Mouse (Mus musculus) mouse trophoblast stem cell (cell line): ENCODE results near the gene Pcnt.

Experiments used
- in situ Hi-C, 2 experiments: fragments of 300-500 bp; cut with MseI, MboI; formaldehyde crosslinking; loops; 2 replicates in 1 of 2; 3 replicates in 1 of 2; pipeline ENCODE4 v1.15.1; 2025

The Pcnt gene

DNA sequence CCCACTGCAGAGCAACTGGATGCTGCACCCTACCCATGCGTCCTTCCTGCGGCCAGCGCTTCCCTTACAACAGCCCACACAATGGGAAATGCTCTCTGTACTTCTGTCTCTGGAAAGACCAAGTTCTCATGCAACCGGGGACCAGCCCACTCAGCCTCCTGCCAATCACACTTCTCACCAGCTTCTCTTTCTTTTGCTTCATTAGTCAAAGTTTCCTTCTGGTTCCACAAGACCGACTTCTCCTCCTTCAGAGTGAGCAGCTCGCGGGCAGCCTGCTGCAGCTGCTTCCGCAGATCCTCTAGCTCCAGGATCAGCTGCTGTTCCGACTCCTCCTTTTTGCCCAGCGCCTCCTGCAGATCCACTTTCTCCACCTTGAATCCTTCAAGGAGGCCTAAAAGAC, 34.1 kb downstream of the Pcnt start:
- in situ Hi-C loops = no loop called here

DNA sequence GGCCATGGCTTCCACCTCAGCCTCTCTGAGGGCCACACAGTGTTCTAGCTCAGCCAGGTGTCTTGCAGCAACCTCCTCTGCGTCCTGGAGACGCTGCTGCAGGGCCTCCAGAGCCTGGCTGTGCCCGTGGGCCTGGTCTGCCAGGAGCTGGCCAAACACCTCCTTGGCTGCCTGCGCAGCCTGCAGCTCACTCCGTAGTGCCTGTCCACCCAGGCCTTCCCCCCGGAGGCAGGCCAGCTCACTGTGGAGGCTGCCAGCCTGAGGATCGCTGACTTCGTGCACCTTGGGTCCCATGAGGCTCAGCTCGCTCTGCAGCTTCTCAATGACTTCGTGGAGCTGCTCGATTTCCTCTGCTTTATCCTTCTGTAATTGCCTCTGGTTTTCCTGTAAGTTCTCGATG, 50.0 kb downstream of the Pcnt start:
- in situ Hi-C loops = no loop called here

DNA sequence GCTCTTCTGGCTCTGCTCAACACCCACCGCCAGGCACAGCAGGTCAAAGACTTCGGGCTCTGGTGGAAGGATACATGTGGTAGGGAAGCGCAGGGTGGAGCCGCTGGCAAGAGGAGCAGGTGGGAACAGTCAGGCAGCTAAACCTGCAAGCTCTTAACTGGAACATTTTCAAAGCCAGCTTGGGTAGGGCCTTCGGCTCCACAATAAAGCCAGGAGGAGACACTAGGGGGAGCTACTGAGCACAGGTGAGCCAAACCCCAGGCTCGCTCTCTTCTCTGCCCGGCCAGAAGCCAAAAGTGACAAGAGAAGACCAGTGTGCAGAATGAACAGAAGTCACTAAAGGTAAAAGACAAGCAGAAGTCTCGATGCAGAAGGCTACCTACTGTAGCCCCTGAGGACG, 50.8 kb downstream of the Pcnt start:
- in situ Hi-C loops = no loop called here

DNA sequence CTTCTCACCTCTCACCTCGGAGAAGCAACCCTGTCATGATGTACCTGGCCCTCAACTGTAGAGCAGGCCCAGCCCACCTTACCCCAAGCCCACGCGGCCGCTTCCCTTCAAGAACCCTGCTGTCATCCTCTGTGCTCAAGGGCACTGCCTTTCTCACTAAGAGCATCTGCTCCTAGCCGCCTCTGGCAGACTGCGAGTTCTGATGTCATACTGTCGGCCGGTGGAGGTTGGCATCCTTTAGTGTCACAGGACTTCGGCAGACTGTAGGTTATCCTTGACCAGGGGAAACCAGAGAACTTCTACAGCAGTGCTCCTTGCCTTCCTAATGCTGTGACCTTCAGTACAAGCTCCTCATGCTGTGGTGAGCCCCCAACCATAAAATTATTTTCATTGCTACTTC, 51.4 kb downstream of the Pcnt start:
- in situ Hi-C loops = no loop called here

DNA sequence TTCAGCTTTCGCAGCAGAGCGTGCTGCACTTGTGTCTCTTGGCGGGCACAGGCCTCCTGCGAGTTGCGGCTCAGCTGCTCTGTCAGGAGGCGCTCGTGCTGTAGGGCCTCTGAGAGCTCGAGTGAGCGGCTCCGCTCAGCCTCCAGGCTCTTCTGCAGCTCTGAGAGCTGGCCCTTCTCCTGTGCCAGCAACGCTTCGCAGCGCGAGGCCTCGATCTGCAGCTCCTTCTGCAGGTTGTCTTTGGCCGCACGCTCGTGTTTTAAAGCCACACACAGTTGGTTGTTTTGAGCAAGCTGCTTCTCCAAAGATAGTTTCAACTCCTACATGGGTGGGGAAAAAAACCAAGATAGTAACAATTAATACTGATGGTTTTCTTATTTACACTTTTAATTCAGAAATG, 67.6 kb downstream of the Pcnt start:
- in situ Hi-C loops = no loop called here

DNA sequence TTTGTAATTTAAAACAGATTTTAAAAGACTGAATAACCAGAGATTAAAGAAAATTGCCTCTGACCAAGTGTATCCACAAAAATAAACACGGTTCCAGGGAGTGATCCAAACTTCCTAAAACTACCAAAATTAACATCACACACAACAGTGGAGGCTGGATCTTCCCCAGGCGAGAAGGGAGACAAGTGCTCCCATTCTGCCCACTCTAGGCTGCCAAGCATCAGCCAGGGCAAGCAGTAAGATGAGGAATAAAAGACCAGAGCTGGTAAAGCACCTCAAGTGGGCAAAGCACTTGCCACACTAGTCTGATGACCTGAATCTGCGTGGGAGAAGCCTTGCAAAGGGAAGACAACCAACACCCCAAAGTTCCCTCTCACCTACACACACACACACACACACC, 70.8 kb downstream of the Pcnt start:
- in situ Hi-C loops = no loop called here

DNA sequence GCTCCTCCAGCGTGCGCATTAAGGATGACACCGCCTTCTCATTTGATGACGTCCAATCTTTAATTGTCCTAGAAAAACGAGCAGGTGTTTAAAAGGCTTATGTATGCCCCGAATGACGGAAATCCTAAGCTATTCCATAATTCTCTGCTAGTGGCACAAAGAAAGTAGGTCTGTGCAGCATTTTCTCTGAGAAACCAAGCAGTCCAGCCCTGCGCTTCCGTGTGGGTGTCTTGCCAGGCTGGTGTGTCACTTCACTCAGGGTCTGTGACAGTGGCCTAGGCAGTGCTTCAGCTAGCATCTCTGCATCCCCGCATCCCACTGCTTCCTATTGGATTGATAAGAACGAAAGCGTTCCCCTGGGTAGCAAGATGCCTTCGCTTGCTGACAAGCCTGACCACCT, 73.8 kb downstream of the Pcnt start:
- in situ Hi-C loops = no loop called here

DNA sequence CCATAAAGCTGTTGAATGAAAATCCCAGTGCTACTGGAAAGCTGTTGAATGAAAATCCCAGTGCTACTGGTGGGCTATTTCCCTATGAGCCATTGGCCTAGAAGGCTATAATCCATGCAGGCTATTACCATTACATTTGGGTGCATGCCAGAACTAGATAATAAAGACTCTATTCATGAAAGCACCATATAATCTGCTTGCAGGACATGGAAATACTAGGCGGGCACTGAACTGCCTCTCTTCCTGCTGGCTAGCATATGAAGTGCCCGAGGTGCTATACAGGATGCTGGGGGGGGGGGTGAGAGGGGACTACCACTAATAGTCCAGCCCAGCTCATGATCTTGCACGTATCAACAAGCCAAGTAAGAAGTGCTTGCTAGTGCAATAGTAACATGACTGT, 79.4 kb downstream of the Pcnt start:
- in situ Hi-C loops = no loop called here

DNA sequence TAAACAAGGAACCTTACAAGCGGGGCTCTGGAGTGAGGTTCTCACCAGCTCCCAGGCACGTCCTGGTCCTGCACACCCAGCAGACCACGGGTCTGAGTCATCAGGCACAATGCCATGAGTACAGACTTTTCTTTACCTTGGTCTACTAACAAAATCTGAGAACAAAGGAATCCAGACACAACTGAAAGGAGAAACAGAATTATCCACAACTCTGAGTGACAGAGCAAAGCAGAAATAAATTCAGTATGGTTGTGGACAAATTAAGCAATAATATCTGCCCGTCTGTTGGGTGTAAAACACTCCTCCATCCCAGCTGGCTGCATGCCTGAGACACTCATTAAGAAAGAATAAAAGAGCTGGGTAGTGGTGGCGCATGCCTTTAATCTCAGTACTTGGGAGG, 84.1 kb downstream of the Pcnt start:
- in situ Hi-C loops = no loop called here

DNA sequence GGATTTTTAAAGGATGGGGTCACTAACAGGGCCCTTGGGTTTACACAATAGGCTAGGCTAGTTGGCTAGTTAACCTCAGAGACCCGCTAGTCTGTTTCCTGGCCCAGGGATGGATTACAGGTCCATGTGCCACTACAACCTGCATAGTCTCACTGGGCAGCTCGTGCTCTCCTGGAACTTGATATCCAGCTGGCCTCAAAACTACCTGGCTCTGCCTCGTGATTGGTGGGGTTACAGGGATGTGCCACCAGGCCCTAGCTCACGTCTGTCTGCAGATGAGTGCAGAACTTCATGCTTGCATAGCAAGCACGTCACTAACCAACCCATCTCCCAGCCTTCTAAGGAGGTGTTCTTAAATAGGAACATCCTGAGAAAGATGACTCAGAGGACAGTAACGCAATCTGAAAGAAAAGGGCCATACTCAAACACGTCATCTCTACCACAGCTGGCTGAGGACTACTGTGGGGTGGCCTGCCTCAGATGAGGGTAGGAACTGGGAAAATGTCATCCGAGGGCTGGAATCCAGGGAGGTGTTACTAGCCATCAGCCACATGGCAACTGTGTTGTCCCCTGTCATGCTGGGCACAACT, 85.2 kb downstream of the Pcnt start:
- in situ Hi-C loops = no loop called here

DNA sequence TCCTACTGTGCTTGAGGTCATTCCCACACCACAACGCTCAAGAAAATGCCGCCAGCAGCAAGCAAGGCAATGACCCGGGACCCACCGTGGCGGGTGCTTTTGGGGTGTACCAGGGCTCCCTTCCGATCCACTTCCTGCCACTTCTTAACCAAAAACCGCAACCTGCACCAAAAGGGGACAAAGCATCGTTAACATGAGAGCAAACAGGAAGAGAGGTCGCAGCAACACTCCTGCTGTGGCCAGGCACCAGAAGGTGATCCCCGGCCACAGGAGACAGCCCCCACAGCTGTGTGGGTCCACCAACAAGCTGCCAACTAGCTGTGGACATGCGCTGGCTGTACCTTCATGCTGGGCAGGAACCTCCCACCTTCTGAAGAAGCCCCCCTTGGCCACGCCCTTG, 87.6 kb downstream of the Pcnt start:
- in situ Hi-C loops = no loop called here

DNA sequence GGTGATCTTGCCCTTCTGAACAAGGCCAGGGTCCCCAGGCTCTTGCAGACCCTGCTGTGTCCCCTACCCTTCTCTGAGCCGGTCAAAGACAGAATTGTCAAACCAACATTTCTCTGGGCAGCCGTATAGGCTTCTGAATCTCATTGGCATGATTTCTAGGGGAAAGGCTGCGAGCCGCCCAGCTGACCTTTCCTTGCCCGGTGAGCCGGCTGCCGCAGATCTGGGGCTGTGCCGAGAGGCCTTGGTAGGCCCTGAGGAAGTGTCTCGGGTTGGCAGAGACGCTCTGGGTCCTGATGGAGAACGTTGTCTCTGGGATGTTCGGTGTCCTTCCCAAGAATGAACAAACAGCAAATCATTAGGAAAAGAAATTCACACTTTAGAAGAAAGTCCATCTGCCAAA, 88.6 kb downstream of the Pcnt start:
- in situ Hi-C loops = no loop called here

DNA sequence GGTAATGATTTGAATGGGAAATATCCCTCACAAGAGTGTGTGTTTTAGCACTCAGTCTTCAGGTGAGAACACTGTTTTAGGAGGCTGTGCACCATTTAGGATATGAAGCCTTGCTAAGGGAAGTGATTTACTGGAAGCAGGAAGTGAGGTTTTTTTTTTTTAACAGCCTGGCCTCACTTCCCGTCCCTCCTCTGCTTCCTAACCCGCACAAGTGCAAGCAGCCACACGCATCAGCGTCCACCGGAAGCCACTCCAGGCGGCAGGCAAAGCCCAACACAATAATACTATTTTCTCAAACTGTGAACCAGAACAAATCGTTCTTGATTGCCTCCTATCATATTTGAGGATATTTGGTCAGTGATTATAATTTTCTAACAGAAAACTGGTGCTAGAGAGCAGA, 90.6 kb downstream of the Pcnt start:
- in situ Hi-C loops = no loop called here

DNA sequence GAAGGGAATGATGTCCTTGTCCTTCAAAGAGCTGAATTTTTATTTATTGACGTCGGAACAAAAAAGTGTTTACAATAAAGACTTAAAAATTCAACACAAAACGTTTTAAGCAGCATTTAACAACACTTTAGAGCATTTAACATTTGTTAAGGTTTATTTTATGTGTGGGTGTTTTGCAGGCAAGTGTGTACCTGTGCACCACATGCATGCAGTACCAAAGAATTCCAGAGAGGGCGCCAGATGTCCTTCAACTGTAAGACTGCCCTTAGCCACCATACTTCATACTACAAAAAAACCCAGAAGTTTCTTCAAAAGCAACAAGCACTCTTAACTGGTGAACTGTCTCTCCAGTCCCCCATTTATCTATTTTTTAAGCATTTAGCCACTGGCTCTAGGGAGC, 96.0 kb downstream of the Pcnt start:
- in situ Hi-C loops = no loop called here

DNA sequence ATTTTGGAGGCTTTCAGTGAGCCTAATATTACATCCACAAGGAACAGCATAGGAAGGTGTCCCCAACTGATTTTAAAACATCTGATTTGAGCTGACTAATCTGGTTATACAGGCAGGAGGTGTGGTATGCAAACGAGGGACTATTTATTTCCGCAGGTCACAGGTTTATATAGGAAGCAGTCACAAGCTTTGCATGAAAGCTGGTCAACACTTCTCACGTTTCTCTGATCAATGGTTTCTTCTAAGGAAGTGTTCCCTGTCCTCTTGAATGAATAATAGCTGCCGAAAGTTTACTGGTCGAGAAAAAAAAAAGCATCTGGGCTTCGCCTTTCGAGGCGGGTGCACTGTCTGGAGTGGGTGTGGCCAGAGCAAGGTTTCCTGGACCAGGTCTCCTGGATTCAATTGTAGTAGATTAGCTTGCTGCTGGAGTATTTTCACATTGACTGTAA, 96.5 kb downstream of the Pcnt start:
- in situ Hi-C loops = no loop called here

DNA sequence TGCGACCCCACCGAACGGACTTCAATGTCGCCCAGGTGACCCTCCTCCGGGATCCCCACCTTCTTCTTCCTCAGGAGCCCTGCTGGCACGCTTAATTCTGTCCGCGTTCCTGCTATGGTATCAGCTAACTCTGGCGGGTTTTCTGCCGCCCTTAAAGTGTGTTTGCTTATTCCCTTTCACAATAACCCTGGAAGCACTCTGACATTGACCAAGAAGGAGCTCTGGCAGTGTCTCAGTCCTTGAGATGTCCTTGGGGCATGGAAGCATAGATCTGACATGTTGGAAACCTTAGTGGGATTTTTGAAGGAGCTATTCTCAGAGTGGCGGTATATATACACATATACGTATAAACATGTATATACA, 97.1 kb downstream of the Pcnt start:
- in situ Hi-C loops = no loop called here

DNA sequence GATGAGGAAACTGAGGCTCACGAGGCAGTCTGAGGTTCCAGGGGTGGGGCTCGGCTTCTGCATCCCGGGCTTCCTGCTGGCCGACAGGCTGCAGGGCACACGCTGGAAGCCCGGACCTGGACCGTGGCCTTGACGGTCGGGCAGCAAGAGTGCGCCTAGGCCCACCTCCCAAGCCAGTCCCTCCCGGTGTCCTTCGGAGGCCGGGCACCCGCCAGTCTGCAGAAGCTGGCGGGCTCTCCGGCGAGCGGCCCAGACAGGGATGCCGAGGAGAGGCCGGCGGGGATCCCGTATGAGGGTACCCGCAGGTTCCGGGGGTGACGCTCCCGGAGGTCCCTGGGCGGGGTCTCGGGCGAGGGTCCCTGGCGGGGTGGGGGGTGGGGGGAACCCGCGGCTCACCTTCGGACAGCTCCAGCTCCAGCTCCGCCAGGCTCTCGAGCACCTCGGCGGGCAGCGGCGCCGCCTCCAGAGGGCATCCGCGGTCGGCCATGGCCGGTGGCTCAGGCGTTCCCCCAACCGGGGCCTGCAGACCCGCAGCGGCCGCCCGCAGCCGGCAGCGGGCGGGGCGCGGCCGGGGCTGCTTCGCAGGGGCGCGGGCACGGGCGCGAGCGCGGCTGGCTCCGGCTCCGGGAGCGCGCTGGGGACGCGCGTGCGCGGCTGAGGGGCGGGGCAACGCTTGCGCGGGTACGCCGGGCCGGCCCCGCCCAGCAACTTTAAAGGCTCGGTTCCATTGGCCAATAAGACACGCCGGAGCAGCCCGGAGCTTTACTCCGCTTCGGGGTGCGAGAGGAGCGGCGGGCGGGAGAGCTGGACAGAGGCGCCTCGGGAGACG, 97.7 kb downstream of the Pcnt start, which contains the start of gene Dip2a:
Dip2a (minus strand) TSS at position 581 of the 829 bp plus-strand sequence.
- in situ Hi-C loops = no loop called here

DNA sequence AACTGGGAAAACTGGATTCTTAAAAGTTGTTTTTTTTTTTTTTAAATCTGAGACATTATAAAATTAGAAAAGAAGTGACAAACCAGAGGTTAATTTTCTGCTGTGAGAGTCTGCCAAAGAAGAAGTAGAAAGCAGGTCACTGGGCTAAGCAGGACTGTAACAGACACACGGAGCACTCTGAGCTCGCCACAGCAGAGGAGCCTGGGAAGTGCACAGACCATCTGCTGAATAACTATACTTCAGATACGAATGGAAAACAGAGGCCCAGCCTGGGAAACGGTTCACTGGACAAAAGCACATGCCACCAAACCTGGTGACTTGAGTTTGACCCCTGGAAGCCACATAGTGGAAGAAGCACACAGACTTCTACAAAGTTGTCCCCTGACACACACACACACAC, 108.2 kb downstream of the Pcnt start:
- in situ Hi-C loops = no loop called here

DNA sequence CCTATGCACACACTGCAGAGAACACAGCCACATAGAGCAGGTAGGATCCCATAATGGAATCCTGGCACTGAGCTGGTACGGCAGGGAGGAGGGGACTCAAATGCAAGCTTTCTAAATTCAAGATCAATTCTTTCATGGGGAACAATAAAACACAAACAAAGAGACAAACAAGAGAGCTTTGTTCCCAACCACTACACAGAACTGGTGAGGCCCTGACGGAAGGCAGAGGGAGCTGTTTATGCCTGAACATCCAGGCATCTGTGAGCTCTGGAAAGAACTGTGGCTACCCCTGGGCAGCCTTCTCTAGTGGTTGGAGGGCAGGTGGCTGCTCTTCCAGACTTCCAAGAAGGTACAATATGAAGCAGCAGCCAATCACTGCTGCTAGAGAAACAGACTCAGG, 110.5 kb downstream of the Pcnt start:
- in situ Hi-C loops = no loop called here

DNA sequence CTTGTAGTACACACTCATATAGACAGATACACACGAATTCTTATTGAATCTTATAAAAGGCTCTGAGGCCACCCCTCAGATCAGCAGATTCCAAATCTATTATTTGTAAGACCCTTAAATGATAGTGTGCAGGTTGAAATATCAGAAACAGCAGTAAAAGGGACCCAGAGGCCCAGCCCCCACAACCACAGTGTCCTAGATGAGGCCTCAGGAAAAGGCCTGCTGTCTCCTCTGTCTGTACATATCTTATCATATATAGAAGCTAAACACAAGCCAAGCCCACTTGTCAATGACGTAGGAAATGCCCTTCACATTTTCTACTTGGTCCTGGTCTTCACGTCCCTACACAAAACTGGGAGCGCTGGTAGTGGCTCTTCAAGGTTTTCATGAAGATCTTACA, 113.5 kb downstream of the Pcnt start:
- in situ Hi-C loops = no loop called here

DNA sequence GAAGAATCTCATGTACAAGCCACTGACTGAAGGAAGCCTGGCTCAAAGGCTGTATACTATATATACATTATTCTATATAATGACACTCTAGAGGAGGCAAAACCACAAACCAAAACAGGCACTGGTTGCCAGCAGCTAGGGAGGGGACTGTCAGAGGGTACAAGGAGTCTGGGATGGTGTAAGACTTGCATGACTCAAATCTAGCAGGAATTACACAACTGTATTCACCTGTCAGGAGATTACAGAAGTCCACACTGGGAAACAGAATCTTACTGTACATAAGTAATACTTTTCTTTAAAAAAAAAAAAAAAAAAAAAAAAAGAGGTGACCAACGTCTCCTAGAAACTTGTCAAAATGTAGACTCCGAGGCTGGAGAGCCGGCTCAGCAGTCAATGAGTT, 114.0 kb downstream of the Pcnt start:
- in situ Hi-C loops = no loop called here

DNA sequence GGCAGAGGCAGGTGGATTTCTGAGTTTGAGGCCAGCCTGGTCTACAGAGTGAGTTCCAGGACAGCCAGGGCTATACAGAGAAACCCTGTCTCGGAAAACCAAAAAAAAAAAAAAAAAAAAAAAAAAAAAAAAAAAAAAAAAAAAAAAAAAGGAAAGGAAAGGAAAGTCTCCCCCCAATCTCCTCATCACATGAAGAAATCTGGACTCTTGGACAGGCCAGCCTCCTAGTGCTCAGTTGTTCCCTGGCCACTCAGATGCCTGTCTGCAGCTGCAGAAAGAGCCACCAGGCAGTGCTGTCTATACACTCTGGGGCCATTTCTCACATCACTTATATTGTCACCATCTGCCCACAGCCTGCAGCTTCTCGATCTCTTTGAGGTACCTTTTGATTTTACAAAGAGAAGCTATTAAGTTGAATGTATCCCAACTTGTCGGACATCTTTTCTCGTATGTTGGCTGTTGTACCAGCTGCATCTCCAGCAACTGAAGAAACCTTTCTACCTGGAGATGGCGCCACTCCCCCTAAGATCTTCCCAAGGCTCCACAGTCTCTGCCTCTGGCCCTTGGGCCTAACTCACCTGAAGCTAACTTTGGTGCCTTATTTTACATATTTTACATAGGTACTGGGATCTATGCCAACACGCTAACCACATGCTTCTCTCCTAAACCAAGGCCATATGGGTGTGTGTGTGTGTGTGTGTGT, 116.1 kb downstream of the Pcnt start:
- in situ Hi-C loops = no loop called here

DNA sequence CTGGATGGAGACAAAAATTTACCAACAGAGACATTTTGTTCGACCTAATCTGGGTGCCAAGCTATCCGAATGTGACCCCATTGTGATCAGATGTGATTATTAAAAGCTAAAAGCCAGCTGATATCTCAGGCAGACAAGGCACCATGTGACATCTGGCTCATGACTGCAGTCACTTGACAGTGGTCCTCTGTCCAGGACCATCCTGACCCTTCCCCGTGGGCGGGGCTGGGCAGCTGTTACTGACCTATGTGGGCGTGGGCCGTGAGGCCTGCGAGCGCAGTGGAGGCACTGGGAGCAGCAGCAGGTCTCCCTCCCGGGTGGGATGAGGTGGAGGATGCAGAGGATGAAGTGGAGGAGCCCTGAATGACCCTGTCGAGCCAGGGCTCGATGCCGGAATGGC, 125.0 kb downstream of the Pcnt start:
- in situ Hi-C loops = loop anchor here in 1 of 2 experiments (25.0 kb wide), 1 partner anchor 420 kb away; the partner anchor contains the start of gene Col6a1
